Mouse (Mus musculus): ENCODE measurements around the gene Nt5c. TPM values are rescaled to one million over a fixed set of nuclear protein-coding genes. Genes with fewer than 3 reads are reported as not detected.

The Nt5c gene
- polyA plus RNA-seq, 1 experiment from 2014 or later, result 90.6 TPM

- no peaks in the 10 kb centered on the region for H3K36me3 ChIP-seq (ENCODE audit: insufficient read depth, low read length)
- 42% methylated on average over 3 of the region's 3 CpGs for WGBS
Observed at GRCm38 (mm10) chr11:115512004-115512403, 20.3 kb upstream of the Nt5c start.

GRCm38 (mm10) chr11:115511121-115511520, 19.5 kb upstream of the Nt5c start:
- Histone ChIP-seq H3K4me1 (replicated peaks; ENCODE audit: insufficient read depth, low read length) (peaks cover 18% of the 10 kb centered on the region; the same call in 1 of the 2 replicates), H3K9me3 (replicated peaks; ENCODE audit: low read length) (no peaks in the 10 kb centered on the region), H3K4me3 (replicated peaks; ENCODE audit: low read depth, low read length) (no peak overlapping the region), H3K27me3 (ENCODE audit: insufficient read depth, low read length) (no peaks in the 10 kb centered on the region), H3K27ac (no peak overlapping the region), H3K9ac (ENCODE audit: low read depth, low read length) (peak overlapping the region; percentile 32; the same call in 1 of the 2 replicates), H3K36me3 (ENCODE audit: insufficient read depth, low read length) (no peaks in the 10 kb centered on the region), H3K4me2 (ENCODE audit: low read length) (peak overlapping the region; percentile 95; the same call in 1 of the 2 replicates)
- 67% methylated on average over 2 of the region's 2 CpGs for WGBS
- DNase-seq (ENCODE audit: low spot score) (no peak), ATAC-seq (replicated peaks; ENCODE audit: low FRiP score, low read depth) (no peak)
- no peak for TF ChIP-seq CTCF (IDR thresholded peaks at IDR 0.05; ENCODE audit: low read depth)

More at GRCm38 (mm10) chr11:115512004-115512403, 20.3 kb upstream of the Nt5c start:
- DNase-seq (ENCODE audit: low spot score) (peak; percentile 51), ATAC-seq (replicated peaks; ENCODE audit: low FRiP score, low read depth) (no peak)
- Histone ChIP-seq H3K9ac (ENCODE audit: low read depth, low read length) (no peak overlapping the region), H3K27me3 (ENCODE audit: insufficient read depth, low read length) (no peaks in the 10 kb centered on the region), H3K4me2 (ENCODE audit: low read length) (peak overlapping the region; percentile 95), H3K4me3 (replicated peaks; ENCODE audit: low read depth, low read length) (peak overlapping the region; percentile 94; the same call in 1 of the 2 replicates), H3K4me1 (replicated peaks; ENCODE audit: insufficient read depth, low read length) (peaks cover 18% of the 10 kb centered on the region; the same call in 1 of the 2 replicates), H3K9me3 (replicated peaks; ENCODE audit: low read length) (no peaks in the 10 kb centered on the region), H3K27ac (no peak overlapping the region)
- no peak for TF ChIP-seq CTCF (IDR thresholded peaks at IDR 0.05; ENCODE audit: low read depth)

GRCm38 (mm10) chr11:115510507-115510888, 18.8 kb upstream of the Nt5c start:
- WGBS, result 60% methylated on average over 5 of the region's 5 CpGs
- no peak overlapping the region for H3K27ac ChIP-seq
- H3K9ac ChIP-seq (ENCODE audit: low read depth, low read length), result 0 out of 2 replicates have a peak overlapping the region, but pooled peaks have one; percentile 9
- H3K36me3 ChIP-seq (ENCODE audit: insufficient read depth, low read length), result no peaks in the 10 kb centered on the region
- DNase-seq (ENCODE audit: low spot score), result no peak
- ATAC-seq (replicated peaks; ENCODE audit: low FRiP score, low read depth), result no peak
- no peaks in the 10 kb centered on the region for H3K27me3 ChIP-seq (ENCODE audit: insufficient read depth, low read length)
- no peak for TF ChIP-seq CTCF (IDR thresholded peaks at IDR 0.05; ENCODE audit: low read depth)
- H3K9me3 ChIP-seq (replicated peaks; ENCODE audit: low read length), result no peaks in the 10 kb centered on the region
- peaks cover 18% of the 10 kb centered on the region; the same call in 1 of the 2 replicates for H3K4me1 ChIP-seq (replicated peaks; ENCODE audit: insufficient read depth, low read length)
- H3K4me3 ChIP-seq (replicated peaks; ENCODE audit: low read depth, low read length), result no peak overlapping the region
- H3K4me2 ChIP-seq (ENCODE audit: low read length), result peak overlapping the region; percentile 19

- H3K9ac ChIP-seq (ENCODE audit: low read depth, low read length), result 0 out of 2 replicates have a peak overlapping the region, but pooled peaks have one; percentile 9
- ATAC-seq (replicated peaks; ENCODE audit: low FRiP score, low read depth) (no peak), DNase-seq (ENCODE audit: low spot score) (peak; percentile 51)
- H3K27ac ChIP-seq, result peak overlapping the region; percentile 60
- peak overlapping the region; percentile 19 for H3K4me2 ChIP-seq (ENCODE audit: low read length)
- H3K36me3 ChIP-seq (ENCODE audit: insufficient read depth, low read length), result no peaks in the 10 kb centered on the region
- TF ChIP-seq CTCF (IDR thresholded peaks at IDR 0.05; ENCODE audit: low read depth), result no peak
- H3K27me3 ChIP-seq (ENCODE audit: insufficient read depth, low read length), result no peaks in the 10 kb centered on the region
- no peaks in the 10 kb centered on the region for H3K9me3 ChIP-seq (replicated peaks; ENCODE audit: low read length)
- peaks cover 18% of the 10 kb centered on the region; the same call in 1 of the 2 replicates for H3K4me1 ChIP-seq (replicated peaks; ENCODE audit: insufficient read depth, low read length)
- no peak overlapping the region for H3K4me3 ChIP-seq (replicated peaks; ENCODE audit: low read depth, low read length)
- 37% methylated on average over 6 of the region's 6 CpGs for WGBS
Observed at GRCm38 (mm10) chr11:115509773-115510506, 18.3 kb upstream of the Nt5c start.

- Histone ChIP-seq H3K36me3 (ENCODE audit: insufficient read depth, low read length) (no peaks in the 10 kb centered on the region), H3K27me3 (ENCODE audit: insufficient read depth, low read length) (no peaks in the 10 kb centered on the region), H3K9ac (ENCODE audit: low read depth, low read length) (no peak overlapping the region), H3K4me3 (replicated peaks; ENCODE audit: low read depth, low read length) (no peak overlapping the region), H3K9me3 (replicated peaks; ENCODE audit: low read length) (no peaks in the 10 kb centered on the region), H3K4me2 (ENCODE audit: low read length) (no peak overlapping the region), H3K27ac (no peak overlapping the region), H3K4me1 (replicated peaks; ENCODE audit: insufficient read depth, low read length) (peaks cover 18% of the 10 kb centered on the region; the same call in 1 of the 2 replicates)
- 86% methylated on average over 2 of the region's 2 CpGs for WGBS
- no peak for TF ChIP-seq CTCF (IDR thresholded peaks at IDR 0.05; ENCODE audit: low read depth)
- no peak for ATAC-seq (replicated peaks; ENCODE audit: low FRiP score, low read depth)
- DNase-seq (ENCODE audit: low spot score), result no peak
Observed at GRCm38 (mm10) chr11:115508061-115508460, 16.4 kb upstream of the Nt5c start.

- H3K27me3 ChIP-seq (ENCODE audit: insufficient read depth, low read length), result no peaks in the 10 kb centered on the region
Observed at GRCm38 (mm10) chr11:115506586-115506985, 14.9 kb upstream of the Nt5c start.

More at GRCm38 (mm10) chr11:115506586-115506985, 14.9 kb upstream of the Nt5c start:
- no peak for ATAC-seq (replicated peaks; ENCODE audit: low FRiP score, low read depth)
- no peaks in the 10 kb centered on the region for H3K9me3 ChIP-seq (replicated peaks; ENCODE audit: low read length)
- no peak overlapping the region for H3K4me3 ChIP-seq (replicated peaks; ENCODE audit: low read depth, low read length)
- no peak overlapping the region for H3K27ac ChIP-seq
- no peak for TF ChIP-seq CTCF (IDR thresholded peaks at IDR 0.05; ENCODE audit: low read depth)
- H3K4me2 ChIP-seq (ENCODE audit: low read length), result no peak overlapping the region
- H3K4me1 ChIP-seq (replicated peaks; ENCODE audit: insufficient read depth, low read length), result peaks cover 4% of the 10 kb centered on the region; the same call in 1 of the 2 replicates
- no peak for DNase-seq (ENCODE audit: low spot score)
- WGBS, result 74% methylated on average over 3 of the region's 3 CpGs
- no peak overlapping the region for H3K9ac ChIP-seq (ENCODE audit: low read depth, low read length)
- H3K36me3 ChIP-seq (ENCODE audit: insufficient read depth, low read length), result peaks cover 5% of the 10 kb centered on the region; the same call in 1 of the 2 replicates
